Mouse (Mus musculus) lung, postnatal 0 days (tissue): ENCODE results near the gene Specc1. TPM values are rescaled to one million over a fixed set of nuclear protein-coding genes. Genes with fewer than 3 reads are reported as not detected.

Experiments used
- ATAC-seq: fragments of 200-750 bp; cut with Nextera tagmentation; 2 replicates; pipeline ENCODE4 v1.8.0; 2017; ENCODE audit warnings: moderate library complexity
- DNase-seq: peaks from one replicate; pipeline ENCODE4 v3.0.0-alpha.2; 2016; ENCODE audit warnings: low spot score
- H3K27ac ChIP-seq: fragments of 300-500 bp; sonication (generic); 2 replicates; pipeline ENCODE4 v1.5.1; 2014; ENCODE audit warnings: antibody characterized with exemption, mild to moderate bottlenecking, low read length, mixed read lengths
- H3K27me3 ChIP-seq: fragments of 300-500 bp; sonication (generic); replicated peaks from 2 replicates; pipeline ENCODE4 v1.6.1; 2014; ENCODE audit warnings: low read length, mixed read lengths; ENCODE audit not compliant: insufficient read depth
- H3K36me3 ChIP-seq: fragments of 300-500 bp; sonication (generic); 2 replicates; pipeline ENCODE4 v1.6.1; 2014; ENCODE audit warnings: low read length, mixed read lengths; ENCODE audit not compliant: insufficient read depth
- H3K4me1 ChIP-seq: fragments of 300-500 bp; sonication (generic); 2 replicates; pipeline ENCODE4 v1.6.1; 2014; ENCODE audit warnings: antibody characterized with exemption, low read depth, low read length, mixed read lengths; ENCODE audit not compliant: insufficient read depth
- H3K4me2 ChIP-seq: fragments of 300-500 bp; sonication (generic); replicated peaks from 2 replicates; pipeline ENCODE4 v1.6.1; 2014; ENCODE audit warnings: low read depth, mild to moderate bottlenecking, low read length, moderate library complexity, mixed read lengths
- H3K4me3 ChIP-seq: fragments of 300-500 bp; sonication (generic); 2 replicates; pipeline ENCODE4 v1.5.1; 2014; ENCODE audit warnings: low read depth, low read length
- H3K9ac ChIP-seq: fragments of 300-500 bp; sonication (generic); replicated peaks from 2 replicates; pipeline ENCODE4 v1.6.1; 2014; ENCODE audit warnings: low read depth, mild to moderate bottlenecking
- H3K9me3 ChIP-seq: fragments of 300-500 bp; sonication (generic); 2 replicates; pipeline ENCODE4 v1.6.1; 2016; ENCODE audit warnings: low read length, mixed read lengths
- CTCF ChIP-seq: IDR thresholded peaks from 2 replicates; pipeline ENCODE4 v1.5.1; 2016; ENCODE audit warnings: antibody characterized with exemption, mild to moderate bottlenecking
- EP300 ChIP-seq: IDR thresholded peaks from 2 replicates; pipeline ENCODE4 v1.6.1; 2016; ENCODE audit warnings: antibody characterized with exemption, mild to moderate bottlenecking, control low read depth
- WGBS: fragments of 180-500 bp; shearing (Covaris S2); extraction: QIAGEN DNeasy Blood & Tissue Kit; methylation state at CpG from one replicate; pipeline ENCODE4 v1.1.7; 2014; 5-methylcytosine and 5-hydroxymethylcytosine counted together
- polyA plus RNA-seq: library from polyadenylated mRNA; unstranded; fragments of >200 nt; fragmentation: Nextera tagmentation; extraction: Ambion mirVana; gene quantifications from 2 replicates; pipeline ENCODE4 v1.2.1, GENCODE M21; 2015

Gene Specc1
- polyA plus RNA-seq, 1 experiment from 2014 or later, result 14.7 TPM

GRCm38 (mm10) chr11:62005241-62005910, 48.8 kb downstream of the Specc1 start:
- TF ChIP-seq EP300 (no peak), CTCF (no peak)
- DNase-seq (peak; percentile 54), ATAC-seq (peak; percentile 79)
- Histone ChIP-seq H3K4me2 (peak overlapping the region; percentile 36; the same call in 1 of the 2 replicates), H3K27me3 (no peaks in the 10 kb centered on the region), H3K9ac (no peak overlapping the region), H3K27ac (peak overlapping the region; percentile 34), H3K4me1 (peaks cover 5% of the 10 kb centered on the region; the same call in 1 of the 2 replicates), H3K36me3 (no peaks in the 10 kb centered on the region), H3K4me3 (peak overlapping the region; percentile 12; the same call in 1 of the 2 replicates), H3K9me3 (no peaks in the 10 kb centered on the region)
- WGBS, result 30% methylated on average over 14 of the region's 14 CpGs

- H3K9ac ChIP-seq, result no peak overlapping the region
- H3K36me3 ChIP-seq, result no peaks in the 10 kb centered on the region
- H3K4me3 ChIP-seq, result peak overlapping the region; percentile 12; the same call in 1 of the 2 replicates
- H3K4me2 ChIP-seq, result peak overlapping the region; percentile 36
- DNase-seq, result no peak
- peaks cover 5% of the 10 kb centered on the region; the same call in 1 of the 2 replicates for H3K4me1 ChIP-seq
- no peak for ATAC-seq
- 71% methylated on average over 5 of the region's 5 CpGs for WGBS
- no peak overlapping the region for H3K27ac ChIP-seq
- no peaks in the 10 kb centered on the region for H3K9me3 ChIP-seq
- no peaks in the 10 kb centered on the region for H3K27me3 ChIP-seq
- no peak for TF ChIP-seq EP300
- no peak for TF ChIP-seq CTCF
Measured at GRCm38 (mm10) chr11:62005911-62006260, 49.3 kb downstream of the Specc1 start.

- Histone ChIP-seq H3K4me3 (no peak overlapping the region), H3K27ac (no peak overlapping the region)
Measured at GRCm38 (mm10) chr11:62006680-62007079, 50.1 kb downstream of the Specc1 start.

GRCm38 (mm10) chr11:62007984-62008383, 51.4 kb downstream of the Specc1 start:
- 38% methylated on average over 9 of the region's 9 CpGs for WGBS
- Histone ChIP-seq H3K27ac (no peak overlapping the region), H3K9ac (no peak overlapping the region), H3K9me3 (no peaks in the 10 kb centered on the region), H3K4me3 (no peak overlapping the region), H3K4me2 (no peak overlapping the region), H3K36me3 (no peaks in the 10 kb centered on the region), H3K4me1 (peaks cover 5% of the 10 kb centered on the region; the same call in 1 of the 2 replicates), H3K27me3 (no peaks in the 10 kb centered on the region)
- DNase-seq, result no peak
- no peak for TF ChIP-seq EP300
- no peak for TF ChIP-seq CTCF
- no peak for ATAC-seq

More at GRCm38 (mm10) chr11:62006680-62007079, 50.1 kb downstream of the Specc1 start:
- Histone ChIP-seq H3K27me3 (no peaks in the 10 kb centered on the region), H3K4me1 (peaks cover 5% of the 10 kb centered on the region; the same call in 1 of the 2 replicates), H3K9me3 (no peaks in the 10 kb centered on the region), H3K36me3 (no peaks in the 10 kb centered on the region), H3K4me2 (0 out of 2 replicates have a peak overlapping the region, but pooled peaks have one; percentile 36), H3K9ac (no peak overlapping the region)
- WGBS, result 40% methylated on average over 5 of the region's 5 CpGs
- ATAC-seq (no peak), DNase-seq (no peak)
- no peak for TF ChIP-seq EP300
- TF ChIP-seq CTCF, result no peak

GRCm38 (mm10) chr11:62010625-62011231, 54.2 kb downstream of the Specc1 start:
- no peak overlapping the region for H3K4me3 ChIP-seq
- 64% methylated on average over 16 of the region's 16 CpGs for WGBS
- no peak overlapping the region for H3K4me2 ChIP-seq
- no peaks in the 10 kb centered on the region for H3K27me3 ChIP-seq
- no peak for TF ChIP-seq EP300
- peak; percentile 33; the same call in 1 of the 2 replicates for TF ChIP-seq CTCF
- H3K9me3 ChIP-seq, result no peaks in the 10 kb centered on the region
- no peak overlapping the region for H3K27ac ChIP-seq
- H3K4me1 ChIP-seq, result peaks cover 4% of the 10 kb centered on the region; the same call in 1 of the 2 replicates
- ATAC-seq (no peak), DNase-seq (no peak)
- H3K9ac ChIP-seq, result no peak overlapping the region
- no peaks in the 10 kb centered on the region for H3K36me3 ChIP-seq

GRCm38 (mm10) chr11:62012039-62012438, 55.5 kb downstream of the Specc1 start:
- H3K4me3 ChIP-seq, result no peak overlapping the region
- ATAC-seq, result no peak
- WGBS, result 90% methylated on average over 6 of the region's 6 CpGs
- no peak for TF ChIP-seq CTCF
- TF ChIP-seq EP300, result no peak
- no peaks in the 10 kb centered on the region for H3K36me3 ChIP-seq
- DNase-seq, result no peak
- no peak overlapping the region for H3K27ac ChIP-seq
- H3K27me3 ChIP-seq, result no peaks in the 10 kb centered on the region
- no peak overlapping the region for H3K9ac ChIP-seq
- H3K4me1 ChIP-seq, result no peaks in the 10 kb centered on the region
- H3K9me3 ChIP-seq, result no peaks in the 10 kb centered on the region
- H3K4me2 ChIP-seq, result no peak overlapping the region
